Mouse (Mus musculus): Measurements from ENCODE around the gene Rtn4rl2.

- no peak for TF ChIP-seq CTCF (IDR thresholded peaks at IDR 0.05; ENCODE audit: control insufficient read depth, insufficient read depth, insufficient read length)
- TF ChIP-seq MAX (IDR thresholded peaks at IDR 0.05), result no peak
- no peak for TF ChIP-seq MYOD1 (IDR thresholded peaks at IDR 0.05; ENCODE audit: control insufficient read depth, insufficient read length, low read depth)
- no peak for TF ChIP-seq USF1 (IDR thresholded peaks at IDR 0.05; ENCODE audit: low read depth)
Measured at GRCm38 (mm10) chr2:84858551-84858950, 28.0 kb downstream of the Rtn4rl2 start.

Data from C2C12 (cell line).